Mouse (Mus musculus) testis, postnatal 14 days (tissue): ENCODE measurements at regions not wholly inside any gene's neighbourhood (a gene's known extent, or its start where the extent isn't known, plus 50 kb on each side); places are given as distances from the start of the nearest gene placed in this dataset.

ENCODE experiments used
- DNase-seq: peaks from one replicate; pipeline ENCODE4 v3.0.0; 2021; ENCODE audit warnings: low spot score

- DNase-seq, result no peak
Observed at GRCm38 (mm10) chr8:127909580-127909979, 448.8 kb upstream of the Nrp1 start.

GRCm38 (mm10) chr8:127914086-127914485 lies 444.3 kb upstream of the Nrp1 start:
- DNase-seq, result no peak

- no peak for DNase-seq
Observed at GRCm38 (mm10) chr8:127914914-127915313, 443.5 kb upstream of the Nrp1 start.

GRCm38 (mm10) chr8:127915591-127916028 lies 442.8 kb upstream of the Nrp1 start:
- no peak for DNase-seq

GRCm38 (mm10) chr8:127921925-127922324 lies 436.5 kb upstream of the Nrp1 start:
- DNase-seq, result no peak

GRCm38 (mm10) chr8:127923321-127923720 lies 435.1 kb upstream of the Nrp1 start:
- no peak for DNase-seq

GRCm38 (mm10) chr8:127932276-127932675 lies 426.1 kb upstream of the Nrp1 start:
- DNase-seq, result no peak

- no peak for DNase-seq
Observed at GRCm38 (mm10) chr8:127936792-127937435, 421.5 kb upstream of the Nrp1 start.

- no peak for DNase-seq
Observed at GRCm38 (mm10) chr8:127939284-127939985, 419.0 kb upstream of the Nrp1 start.

GRCm38 (mm10) chr8:127939986-127940359 lies 418.4 kb upstream of the Nrp1 start:
- no peak for DNase-seq

GRCm38 (mm10) chr8:127942319-127942718 lies 416.1 kb upstream of the Nrp1 start:
- no peak for DNase-seq

GRCm38 (mm10) chr8:127944955-127945498 lies 413.4 kb upstream of the Nrp1 start:
- DNase-seq, result no peak

GRCm38 (mm10) chr8:127957571-127957970 lies 400.8 kb upstream of the Nrp1 start:
- no peak for DNase-seq

- DNase-seq, result no peak
Observed at GRCm38 (mm10) chr8:127958351-127959044, 399.9 kb upstream of the Nrp1 start.

- no peak for DNase-seq
Observed at GRCm38 (mm10) chr8:127962862-127963261, 395.5 kb upstream of the Nrp1 start.

GRCm38 (mm10) chr8:127963625-127964024 lies 394.8 kb upstream of the Nrp1 start:
- no peak for DNase-seq

- DNase-seq, result no peak
Observed at GRCm38 (mm10) chr8:127964801-127965200, 393.6 kb upstream of the Nrp1 start.

- DNase-seq, result no peak
Observed at GRCm38 (mm10) chr8:127965341-127965740, 393.1 kb upstream of the Nrp1 start.

- no peak for DNase-seq
Observed at GRCm38 (mm10) chr8:127968026-127968425, 390.4 kb upstream of the Nrp1 start.

GRCm38 (mm10) chr8:127973194-127973593 lies 385.2 kb upstream of the Nrp1 start:
- DNase-seq, result no peak

GRCm38 (mm10) chr8:127977746-127978145 lies 380.7 kb upstream of the Nrp1 start:
- no peak for DNase-seq

GRCm38 (mm10) chr8:127979180-127980030 lies 379.0 kb upstream of the Nrp1 start:
- DNase-seq, result no peak
